Mouse (Mus musculus): ENCODE data around the gene Stx6. TPM values are rescaled to one million over a fixed set of nuclear protein-coding genes. Genes with fewer than 3 reads are reported as not detected.

The Stx6 gene
- polyA plus RNA-seq, 1 experiment from 2014 or later = 9.0 TPM

- H3K36me3 ChIP-seq (replicated peaks) = no peaks in the 10 kb centered on the region
- H3K27ac ChIP-seq (replicated peaks) = no peak overlapping the region
- H3K4me1 ChIP-seq (replicated peaks) = no peaks in the 10 kb centered on the region; the same call in 1 of the 2 replicates
- H3K4me2 ChIP-seq = no peak overlapping the region
- H3K4me3 ChIP-seq (replicated peaks) = no peak overlapping the region
- no peak overlapping the region for H3K9ac ChIP-seq
- H3K9me3 ChIP-seq (replicated peaks) = no peaks in the 10 kb centered on the region
- no peak for ATAC-seq (ENCODE audit: insufficient read depth)
- H3K27me3 ChIP-seq = no peaks in the 10 kb centered on the region
- WGBS (ENCODE audit: insufficient replicate concordance) = 62% methylated on average over 3 of the region's 3 CpGs
These were observed 49.3 kb downstream of the Stx6 start for GRCm38 (mm10) chr1:155207859-155208258.

DNA sequence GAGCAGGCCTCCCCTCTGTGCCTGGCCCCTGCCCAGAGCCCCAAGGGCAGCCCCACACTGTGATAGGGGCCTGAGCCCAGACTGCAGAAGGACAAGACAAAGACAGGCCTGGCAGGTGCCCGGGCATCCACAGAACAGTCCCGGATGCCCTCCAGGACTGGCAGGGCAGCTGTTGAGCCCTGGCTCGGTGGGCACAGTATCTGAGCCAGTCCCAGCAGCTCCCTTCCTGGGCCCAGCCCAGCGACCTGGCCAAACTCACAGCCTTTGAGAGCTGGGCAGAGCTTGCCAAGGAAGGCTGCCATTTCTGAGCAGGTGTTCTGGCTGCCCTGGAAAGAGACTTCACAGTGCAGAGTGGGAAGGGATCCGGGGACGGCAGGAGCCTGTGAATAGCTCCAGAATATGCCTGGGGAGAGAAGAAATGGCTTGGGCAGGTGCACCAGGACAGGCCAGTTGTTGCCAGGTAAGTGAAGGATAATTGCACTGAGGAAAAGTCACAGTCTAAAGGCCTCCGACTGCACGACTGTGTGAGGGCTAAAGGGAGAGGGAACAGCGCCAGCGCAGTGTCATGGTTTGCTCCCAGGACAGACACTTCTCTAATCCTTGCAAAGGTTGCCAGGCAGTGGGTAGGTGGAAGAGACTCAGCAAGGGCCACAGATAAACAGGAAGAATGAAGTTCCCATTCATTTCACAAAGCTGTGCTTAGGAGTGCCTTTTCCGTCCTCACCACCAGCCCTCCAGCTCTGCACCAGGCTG lies 51.7 kb downstream of the Stx6 start:
- Histone ChIP-seq H3K27ac (replicated peaks) (no peak overlapping the region), H3K9ac (no peak overlapping the region), H3K9me3 (replicated peaks) (no peaks in the 10 kb centered on the region), H3K4me3 (replicated peaks) (no peak overlapping the region), H3K36me3 (replicated peaks) (no peaks in the 10 kb centered on the region), H3K4me1 (replicated peaks) (no peaks in the 10 kb centered on the region), H3K4me2 (no peak overlapping the region), H3K27me3 (no peaks in the 10 kb centered on the region)
- WGBS (ENCODE audit: insufficient replicate concordance) = 55% methylated on average over 11 of the region's 11 CpGs
- no peak for ATAC-seq (ENCODE audit: insufficient read depth)

- WGBS (ENCODE audit: insufficient replicate concordance) = 40% methylated on average over 7 of the region's 7 CpGs
- no peaks in the 10 kb centered on the region for H3K27me3 ChIP-seq
- H3K9ac ChIP-seq = no peak overlapping the region
- ATAC-seq (ENCODE audit: insufficient read depth) = no peak
- no peaks in the 10 kb centered on the region for H3K4me1 ChIP-seq (replicated peaks)
- no peak overlapping the region for H3K4me2 ChIP-seq
- no peaks in the 10 kb centered on the region for H3K36me3 ChIP-seq (replicated peaks)
- no peaks in the 10 kb centered on the region for H3K9me3 ChIP-seq (replicated peaks)
- no peak overlapping the region for H3K27ac ChIP-seq (replicated peaks)
- H3K4me3 ChIP-seq (replicated peaks) = no peak overlapping the region
These were observed 52.5 kb downstream of the Stx6 start for GRCm38 (mm10) chr1:155211017-155211416.

GRCm38 (mm10) chr1:155212081-155212480 lies 53.6 kb downstream of the Stx6 start:
- 41% methylated on average over 4 of the region's 4 CpGs for WGBS (ENCODE audit: insufficient replicate concordance)
- no peaks in the 10 kb centered on the region for H3K36me3 ChIP-seq (replicated peaks)
- no peak for ATAC-seq (ENCODE audit: insufficient read depth)
- H3K27me3 ChIP-seq = no peaks in the 10 kb centered on the region
- H3K9ac ChIP-seq = no peak overlapping the region
- no peaks in the 10 kb centered on the region for H3K9me3 ChIP-seq (replicated peaks)
- H3K4me2 ChIP-seq = no peak overlapping the region
- H3K4me3 ChIP-seq (replicated peaks) = no peak overlapping the region
- no peaks in the 10 kb centered on the region for H3K4me1 ChIP-seq (replicated peaks)
- no peak overlapping the region for H3K27ac ChIP-seq (replicated peaks)

DNA sequence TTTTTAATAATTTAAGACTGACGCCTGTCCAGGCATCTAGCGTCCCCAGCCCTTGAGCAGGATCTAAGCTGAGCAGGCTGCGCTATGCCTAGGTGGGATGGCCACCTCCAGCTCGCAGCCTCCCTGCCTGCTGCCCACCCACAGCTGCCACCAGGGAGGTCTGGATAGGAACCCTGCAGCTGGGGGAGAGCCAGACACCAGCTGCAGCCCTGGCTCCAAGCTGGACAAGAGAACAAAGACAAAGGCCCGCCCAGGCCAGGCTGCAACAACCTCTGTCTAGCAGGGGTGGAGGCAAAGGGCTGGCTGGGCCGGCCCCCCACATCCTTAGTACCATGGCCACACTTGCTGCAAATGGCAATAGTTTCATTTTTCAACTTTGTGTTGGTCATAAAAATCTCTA lies 54.0 kb downstream of the Stx6 start:
- whole genome bisulfite sequencing (ENCODE audit: insufficient replicate concordance) = 61% methylated on average over 6 of the region's 6 CpGs
- Histone ChIP-seq H3K9me3 (replicated peaks) (no peaks in the 10 kb centered on the region), H3K9ac (no peak overlapping the region), H3K4me3 (replicated peaks) (no peak overlapping the region), H3K27me3 (no peaks in the 10 kb centered on the region), H3K4me2 (no peak overlapping the region), H3K36me3 (replicated peaks) (no peaks in the 10 kb centered on the region), H3K4me1 (replicated peaks) (no peaks in the 10 kb centered on the region), H3K27ac (replicated peaks) (no peak overlapping the region)
- no peak for ATAC-seq (ENCODE audit: insufficient read depth)

GRCm38 (mm10) chr1:155212936-155213774 lies 54.6 kb downstream of the Stx6 start:
- no peak overlapping the region for H3K9ac ChIP-seq
- H3K4me1 ChIP-seq (replicated peaks) = no peaks in the 10 kb centered on the region
- WGBS (ENCODE audit: insufficient replicate concordance) = 43% methylated on average over 18 of the region's 18 CpGs
- no peak overlapping the region for H3K4me3 ChIP-seq (replicated peaks)
- no peak overlapping the region for H3K4me2 ChIP-seq
- no peaks in the 10 kb centered on the region; the same call in 1 of the 2 replicates for H3K27me3 ChIP-seq
- no peaks in the 10 kb centered on the region for H3K9me3 ChIP-seq (replicated peaks)
- H3K27ac ChIP-seq (replicated peaks) = no peak overlapping the region
- no peak for ATAC-seq (ENCODE audit: insufficient read depth)
- H3K36me3 ChIP-seq (replicated peaks) = no peaks in the 10 kb centered on the region

DNA sequence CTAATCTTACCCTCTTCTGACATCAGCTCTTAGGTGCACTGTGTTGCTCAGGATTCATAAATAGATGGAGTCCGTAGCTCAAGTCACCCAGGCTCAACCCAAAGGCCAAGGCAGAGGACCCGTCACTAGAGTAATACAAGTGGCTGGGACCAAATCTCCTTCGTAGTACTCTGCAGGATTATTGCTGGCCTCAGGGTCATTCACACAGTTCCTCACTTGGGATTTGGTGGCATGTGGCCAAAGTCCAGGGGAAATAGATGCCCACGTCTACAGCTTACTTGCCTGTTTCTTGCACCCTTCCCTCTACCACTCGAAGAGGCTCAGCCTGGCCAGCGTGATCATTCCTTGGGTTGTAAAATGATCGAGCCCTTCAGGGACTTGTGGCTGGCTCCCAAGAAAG lies 55.4 kb downstream of the Stx6 start:
- Histone ChIP-seq H3K9me3 (replicated peaks) (no peaks in the 10 kb centered on the region), H3K4me2 (no peak overlapping the region), H3K4me1 (replicated peaks) (no peaks in the 10 kb centered on the region), H3K9ac (no peak overlapping the region), H3K27me3 (no peaks in the 10 kb centered on the region; the same call in 1 of the 2 replicates), H3K27ac (replicated peaks) (no peak overlapping the region), H3K4me3 (replicated peaks) (no peak overlapping the region), H3K36me3 (replicated peaks) (no peaks in the 10 kb centered on the region)
- 61% methylated on average over 7 of the region's 7 CpGs for WGBS (ENCODE audit: insufficient replicate concordance)
- ATAC-seq (ENCODE audit: insufficient read depth) = no peak

- H3K9me3 ChIP-seq (replicated peaks) = no peaks in the 10 kb centered on the region
- 39% methylated on average over 9 of the region's 9 CpGs for WGBS (ENCODE audit: insufficient replicate concordance)
- H3K36me3 ChIP-seq (replicated peaks) = no peaks in the 10 kb centered on the region
- H3K27me3 ChIP-seq = no peaks in the 10 kb centered on the region; the same call in 1 of the 2 replicates
- no peak for ATAC-seq (ENCODE audit: insufficient read depth)
- H3K4me1 ChIP-seq (replicated peaks) = no peaks in the 10 kb centered on the region
- H3K27ac ChIP-seq (replicated peaks) = no peak overlapping the region
- H3K4me2 ChIP-seq = no peak overlapping the region
- no peak overlapping the region for H3K9ac ChIP-seq
- no peak overlapping the region for H3K4me3 ChIP-seq (replicated peaks)
These were observed 56.7 kb downstream of the Stx6 start for GRCm38 (mm10) chr1:155215066-155215764.

DNA sequence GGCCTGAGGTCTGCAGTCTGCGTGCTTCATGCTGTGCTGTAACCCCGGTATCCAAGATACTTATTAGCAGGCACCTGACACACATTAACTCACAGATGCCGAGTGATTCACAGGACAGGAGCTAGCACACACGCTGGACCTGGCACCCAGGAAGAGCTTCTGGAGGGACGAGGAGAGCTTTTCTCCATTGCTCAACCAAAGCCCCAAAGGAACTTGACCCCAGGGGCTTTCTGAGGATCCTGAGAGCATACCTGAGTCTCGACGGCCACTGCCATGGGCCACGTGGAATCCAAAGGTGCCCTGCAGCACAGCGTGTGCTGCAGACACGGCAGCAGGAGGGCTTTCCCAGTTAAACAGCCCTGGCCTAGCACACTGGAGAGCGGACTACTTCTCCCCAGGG lies 57.8 kb downstream of the Stx6 start:
- H3K4me2 ChIP-seq = no peak overlapping the region
- ATAC-seq (ENCODE audit: insufficient read depth) = no peak
- no peaks in the 10 kb centered on the region for H3K36me3 ChIP-seq (replicated peaks)
- H3K27me3 ChIP-seq = no peaks in the 10 kb centered on the region; the same call in 1 of the 2 replicates
- WGBS (ENCODE audit: insufficient replicate concordance) = 68% methylated on average over 11 of the region's 11 CpGs
- H3K9ac ChIP-seq = no peak overlapping the region
- H3K4me3 ChIP-seq (replicated peaks) = no peak overlapping the region
- no peaks in the 10 kb centered on the region for H3K4me1 ChIP-seq (replicated peaks)
- no peaks in the 10 kb centered on the region for H3K9me3 ChIP-seq (replicated peaks)
- no peak overlapping the region for H3K27ac ChIP-seq (replicated peaks)

GRCm38 (mm10) chr1:155216844-155217243 lies 58.3 kb downstream of the Stx6 start:
- no peaks in the 10 kb centered on the region for H3K36me3 ChIP-seq (replicated peaks)
- no peak overlapping the region for H3K4me2 ChIP-seq
- H3K4me3 ChIP-seq (replicated peaks) = no peak overlapping the region
- H3K27ac ChIP-seq (replicated peaks) = no peak overlapping the region
- no peak overlapping the region for H3K9ac ChIP-seq
- H3K9me3 ChIP-seq (replicated peaks) = no peaks in the 10 kb centered on the region
- WGBS (ENCODE audit: insufficient replicate concordance) = 65% methylated on average over 6 of the region's 6 CpGs
- H3K4me1 ChIP-seq (replicated peaks) = no peaks in the 10 kb centered on the region
- ATAC-seq (ENCODE audit: insufficient read depth) = no peak
- no peaks in the 10 kb centered on the region; the same call in 1 of the 2 replicates for H3K27me3 ChIP-seq
